Mouse (Mus musculus) CD4-positive naive resting alpha-beta T cell, adult 57 days (primary cell): ENCODE results near the gene 4930415L06Rik. TPM values are rescaled to one million over a fixed set of nuclear protein-coding genes. Genes with fewer than 3 reads are reported as not detected.

Experiments
- total RNA-seq: library from RNA; stranded (reverse); gene quantifications from one replicate; pipeline ENCODE4 v1.2.4, GENCODE M21; 2023

Gene 4930415L06Rik
- not detected for total RNA-seq

DNA sequence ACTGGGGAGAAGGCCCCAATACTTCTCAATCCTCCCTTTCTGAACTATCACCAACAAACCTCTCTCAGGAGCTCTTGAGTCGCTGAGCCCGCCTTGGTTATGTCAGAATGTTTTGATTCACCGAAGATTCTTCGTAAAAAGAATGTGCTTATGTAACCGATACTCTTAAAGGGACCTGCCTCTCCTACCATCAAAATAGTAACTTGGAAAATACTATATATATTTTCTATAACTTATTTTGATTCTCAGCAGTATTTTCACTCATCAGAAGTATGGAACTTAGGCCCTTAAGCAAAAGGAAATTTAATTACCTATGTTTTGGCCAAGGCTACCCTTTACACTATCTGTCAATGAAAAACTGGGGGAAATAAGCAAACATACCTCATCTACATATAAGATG, at the start of gene 4930415L06Rik:
TSS of gene 4930415L06Rik (minus strand) at position 101 of the 400 bp plus-strand sequence.

Other genes starting within 250 kb of the 4930415L06Rik start
- not detected for gene 4932429P05Rik, start 180.6 kb downstream of the 4930415L06Rik start, total RNA-seq